Mouse (Mus musculus): ENCODE data around the gene Cnnm2. TPM values are rescaled to one million over a fixed set of nuclear protein-coding genes. Genes with fewer than 3 reads are reported as not detected.

Cnnm2 gene
- total RNA-seq, 4 experiments from 2014 or later = 35.0 to 47.0 (median 37.1) TPM

DNA sequence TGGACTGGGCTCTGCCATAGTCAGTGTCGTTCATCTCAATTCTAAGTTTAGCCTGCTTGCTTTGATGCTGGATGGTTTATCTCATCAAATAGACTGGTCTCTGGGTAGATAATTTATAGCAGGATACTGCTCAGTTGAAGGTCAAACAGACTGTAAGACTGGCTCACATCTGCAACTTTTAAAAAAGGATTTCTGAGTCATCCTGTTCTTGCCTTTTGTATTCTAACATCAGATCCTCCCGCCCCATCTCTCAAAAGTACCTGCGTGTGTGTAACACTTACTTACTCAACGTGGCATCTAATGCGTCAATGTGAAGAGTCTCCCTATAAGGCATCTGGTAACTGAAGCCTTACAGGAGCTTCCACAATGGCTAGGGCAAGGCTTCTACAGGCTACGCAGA, 159.2 kb downstream of the Cnnm2 start:
- DNase-seq (ENCODE audit: low spot score in 2 of 2) = no peak

DNA sequence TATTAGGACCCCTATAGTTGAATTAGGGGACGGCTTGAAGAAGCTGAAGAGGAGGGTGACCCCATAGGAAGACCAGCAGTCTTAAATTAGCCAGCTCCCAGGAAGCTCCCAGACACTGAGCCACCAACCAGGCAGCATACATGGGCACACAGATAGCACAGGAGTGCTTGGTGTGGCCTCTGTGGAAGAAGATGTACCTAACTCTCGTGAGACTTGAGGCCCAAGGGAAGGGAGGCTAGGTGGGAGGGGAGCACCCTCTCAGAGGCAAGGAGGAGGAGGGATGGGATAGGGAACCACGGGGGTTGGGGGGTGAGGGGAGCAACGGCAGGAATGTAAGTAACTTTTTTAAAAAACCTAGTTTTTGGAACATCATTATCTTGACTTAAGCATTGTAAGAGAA, 165.0 kb downstream of the Cnnm2 start:
- no peak for DNase-seq (ENCODE audit: low spot score in 2 of 2)

DNA sequence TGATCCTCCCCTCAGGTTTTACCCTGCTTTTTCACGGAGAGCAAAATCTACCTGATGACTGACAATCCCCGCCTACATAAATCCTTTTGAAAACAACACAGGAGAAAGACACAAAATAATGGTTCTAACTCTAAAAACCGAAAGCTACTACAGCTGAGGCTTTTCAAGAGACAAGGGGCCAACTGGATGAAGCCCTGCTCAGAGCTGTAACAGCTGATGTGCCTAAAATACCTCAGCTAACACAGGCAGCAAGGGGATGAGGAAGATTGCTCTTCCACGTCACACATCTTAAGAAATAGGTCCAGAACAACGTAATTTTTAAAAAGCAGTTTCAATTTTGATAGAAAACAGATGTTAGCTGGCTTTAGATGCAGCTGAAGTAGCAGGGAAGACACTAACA, 165.6 kb downstream of the Cnnm2 start:
- no peak for DNase-seq (ENCODE audit: low spot score in 2 of 2)

DNA sequence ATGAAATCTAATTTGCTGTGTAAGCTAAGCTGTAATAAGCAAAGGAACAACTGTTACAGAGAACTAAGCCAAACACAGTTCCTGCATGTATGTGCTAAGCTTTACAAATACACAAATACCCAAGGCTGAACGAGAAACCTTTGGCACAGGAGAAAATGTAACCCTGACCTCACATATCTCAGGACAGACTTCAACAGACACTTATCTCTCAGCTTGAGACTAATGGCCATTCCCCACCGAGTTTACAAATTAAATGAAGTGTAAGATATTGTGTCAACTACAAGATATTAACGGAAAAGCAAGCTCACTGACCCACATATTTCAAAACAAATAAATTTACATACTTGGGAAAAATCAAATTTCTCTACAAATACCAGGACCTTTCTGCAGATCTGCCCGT, 166.7 kb downstream of the Cnnm2 start:
- DNase-seq (ENCODE audit: low spot score in 2 of 2) = no peak

DNA sequence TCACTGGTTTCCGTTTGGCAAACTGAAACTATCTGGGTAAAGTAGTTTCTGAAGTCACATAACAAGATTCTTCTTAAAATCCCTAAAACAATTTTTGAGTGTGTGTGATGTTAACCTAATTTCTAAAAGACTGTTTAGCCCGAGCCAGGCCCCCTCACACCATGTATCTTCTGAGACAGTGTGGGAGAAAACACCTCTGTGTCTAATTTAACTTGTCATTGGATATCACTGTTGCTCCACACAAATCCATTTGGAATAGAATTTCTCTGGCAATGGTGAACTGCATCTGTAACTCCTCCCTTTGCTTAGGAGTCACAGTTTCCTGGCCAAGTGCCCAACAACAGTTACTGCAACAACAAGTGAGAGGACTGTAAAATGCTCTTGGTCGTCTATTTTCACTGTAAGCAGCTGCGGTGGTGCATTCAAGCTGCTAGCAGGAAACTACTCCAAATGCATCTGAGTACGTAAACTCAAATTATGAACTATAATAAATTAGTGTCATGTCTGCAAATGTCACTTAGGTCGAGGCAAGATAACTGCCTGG, 167.7 kb downstream of the Cnnm2 start:
- no peak for DNase-seq (ENCODE audit: low spot score in 2 of 2)

Other genes with a start within 250 kb of the Cnnm2 start
- 100 to 1,000 TPM in 3 of 4 experiments, 10 to 100 TPM in 1; 94.2 to 133 (median 116) TPM for gene Arl3, start 188.4 kb upstream of the Cnnm2 start, total RNA-seq (2022)
- gene Sfxn2, start 188.2 kb upstream of the Cnnm2 start, total RNA-seq (2022) = 1 to 10 TPM; 4.3 to 5.6 (median 4.8) TPM
- gene Wbp1l, start 162.5 kb upstream of the Cnnm2 start, total RNA-seq (2022) = 10 to 100 TPM; 32.7 to 41.5 (median 38.5) TPM
- not detected for gene Cyp17a1, start 88.4 kb upstream of the Cnnm2 start, total RNA-seq (2022)
- 10 to 100 TPM; 20.6 to 25.2 (median 23.0) TPM for gene Borcs7, start 71.7 kb upstream of the Cnnm2 start, total RNA-seq (2022)
- gene As3mt, start 54.1 kb upstream of the Cnnm2 start, total RNA-seq (2022) = 10 to 100 TPM; 31.3 to 38.3 (median 35.0) TPM

All from left cerebral cortex, adult 8-10 months (tissue).